Mouse (Mus musculus) hindlimb bud, embryonic 11.5 days (tissue): Measurements from ENCODE around the gene Cog4.
"Not testable (repeated sequence)": the region's sequence is repeated elsewhere in the genome, so short reads cannot be mapped to it uniquely, and the experiment has no call there.

Experiments used
- DNase-seq: peaks from one replicate; pipeline ENCODE4 v3.0.0-alpha.2; 2012; ENCODE audit warnings: low read depth, low spot score; ENCODE audit errors: extremely low spot score

Gene Cog4

DNA sequence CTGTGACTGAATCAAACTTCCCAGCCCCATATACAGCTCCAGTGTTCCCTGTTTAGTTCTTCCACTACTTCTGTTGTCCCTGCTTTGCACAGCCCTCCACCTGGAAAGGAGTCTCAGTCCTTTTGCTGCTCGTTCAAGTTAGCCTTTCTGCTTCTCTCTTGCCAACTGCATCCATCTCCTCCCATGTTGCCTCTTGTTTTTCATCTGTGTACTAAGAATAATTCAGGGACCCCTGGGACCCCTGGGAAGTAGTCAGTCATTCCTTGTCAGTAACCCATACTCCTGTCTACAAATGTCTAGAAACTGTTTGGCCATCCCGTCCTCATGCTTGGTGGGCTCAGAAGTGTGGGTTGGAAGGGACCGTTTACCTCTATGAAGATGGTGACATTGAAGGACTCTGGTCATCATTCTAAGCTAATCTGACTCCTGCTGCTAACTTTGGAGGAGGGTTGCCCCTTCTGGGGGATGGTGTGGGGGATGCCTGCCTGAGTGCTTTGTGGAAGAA lies 74.4 kb downstream of the Cog4 start:
- no peak for DNase-seq

DNA sequence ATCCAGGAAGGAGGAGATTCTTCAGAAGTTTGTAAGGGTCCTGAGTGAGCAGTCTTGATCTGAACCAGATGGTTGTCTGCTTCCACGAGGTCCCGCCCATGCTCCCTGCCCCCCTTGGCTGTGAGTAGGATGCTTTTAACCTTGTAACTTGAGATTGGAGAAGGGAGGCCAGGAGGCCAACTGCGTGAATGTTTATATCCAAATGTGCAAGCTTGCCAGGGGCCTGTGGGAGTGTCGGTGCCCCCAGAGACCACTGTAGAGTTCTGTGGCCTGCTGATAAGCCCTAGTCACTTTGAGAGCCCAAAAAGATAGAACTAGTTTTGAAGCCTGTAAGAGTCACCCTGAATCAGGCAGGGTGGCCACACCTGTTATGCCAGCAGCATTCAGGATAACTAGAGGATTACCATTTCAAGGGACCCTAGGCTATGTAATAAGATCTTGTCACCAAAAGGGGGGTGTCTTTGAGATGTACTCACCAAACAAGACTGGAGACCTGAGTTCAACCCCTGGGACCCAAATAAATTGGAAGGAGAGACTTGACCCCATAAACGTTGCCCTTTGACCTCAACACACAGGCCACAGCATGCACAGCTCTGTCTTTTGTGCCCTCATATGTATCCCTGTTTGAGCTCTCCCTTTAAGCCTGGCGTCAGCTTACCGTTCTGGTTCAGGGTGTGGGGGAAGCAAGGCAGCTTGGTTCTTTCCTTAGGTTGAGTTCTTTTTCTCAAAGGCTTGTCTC lies 75.3 kb downstream of the Cog4 start:
- DNase-seq = peak; percentile 63

DNA sequence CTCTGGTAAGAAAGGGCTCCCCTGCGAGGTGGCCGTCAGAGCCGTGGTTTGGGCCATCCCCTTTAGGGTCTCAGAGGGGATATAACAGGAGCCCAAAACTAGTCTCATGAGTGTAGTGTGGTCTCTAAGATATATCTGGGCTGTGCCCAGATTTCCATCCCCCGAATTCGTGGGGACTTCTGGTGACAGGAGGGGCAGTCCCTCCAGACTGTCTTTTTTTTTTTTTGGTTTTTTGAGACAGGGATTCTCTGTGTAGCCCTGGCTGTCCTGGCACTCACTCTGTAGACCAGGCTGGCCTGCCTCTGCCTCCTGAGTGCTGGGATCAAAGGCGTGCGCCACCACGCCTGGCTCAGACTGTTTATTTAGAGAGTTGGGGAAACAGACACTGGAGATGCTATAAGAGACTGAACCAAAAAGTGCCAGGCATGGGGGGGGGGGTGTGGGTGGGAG lies 79.3 kb downstream of the Cog4 start:
- no peak for DNase-seq

DNA sequence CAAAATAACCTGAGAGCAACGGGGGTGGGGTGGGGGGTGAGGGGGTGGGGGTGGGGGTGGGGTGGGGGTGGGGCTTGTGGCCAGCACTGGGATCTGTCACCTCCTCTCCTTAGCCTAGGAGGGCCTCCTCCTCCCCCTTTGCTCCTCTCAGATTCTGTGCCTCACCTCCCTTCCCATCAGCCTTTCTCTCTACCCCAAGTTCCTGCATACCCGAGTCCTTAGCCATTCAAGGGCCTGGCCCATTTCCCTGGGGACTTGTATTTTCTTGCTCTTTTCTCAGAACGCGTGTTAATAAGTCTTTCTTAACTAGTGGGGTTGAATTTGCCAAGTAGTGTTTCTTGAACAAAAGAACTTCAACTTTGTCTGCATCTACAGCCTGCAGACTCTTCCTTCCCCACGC lies 80.3 kb downstream of the Cog4 start:
- no peak for DNase-seq

DNA sequence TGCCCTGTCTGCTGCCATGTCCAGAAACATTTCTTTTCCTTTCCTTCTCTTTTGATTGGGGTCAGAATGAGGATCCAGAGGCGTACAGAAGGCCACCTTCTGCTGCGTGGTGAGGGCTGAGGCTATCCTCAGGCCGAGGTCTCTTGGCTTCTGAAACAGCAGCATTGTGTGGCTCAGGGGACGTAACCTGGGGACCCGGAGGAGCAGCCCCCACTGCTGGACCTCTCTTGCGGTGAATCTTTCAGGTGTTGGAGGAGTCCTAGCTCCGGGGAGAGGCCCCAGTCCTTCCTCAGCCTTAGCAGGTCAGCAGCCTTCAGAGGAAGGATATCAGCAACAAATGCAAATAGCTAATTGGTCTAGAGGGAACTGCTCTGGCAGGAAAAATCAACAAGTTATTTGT lies 82.0 kb downstream of the Cog4 start:
- DNase-seq = no peak

DNA sequence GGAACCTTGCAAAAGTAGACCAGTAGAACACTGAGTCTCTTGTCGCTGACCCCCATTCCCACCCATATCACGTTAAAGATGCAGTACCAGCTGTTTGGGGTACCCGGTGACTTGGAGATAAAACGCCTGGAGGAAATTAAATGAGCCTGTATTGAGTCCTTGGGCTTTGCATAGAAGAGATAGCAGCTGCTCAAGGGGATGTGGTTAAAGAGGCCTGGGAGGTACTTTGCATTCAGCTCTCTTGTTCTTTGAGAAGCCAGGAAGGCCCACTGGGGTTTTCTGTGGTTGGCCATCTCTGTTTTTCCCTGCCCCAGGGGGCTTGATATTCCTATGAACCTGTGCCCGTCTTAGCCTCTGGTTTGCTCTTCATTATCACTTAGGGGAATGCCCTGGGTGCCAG lies 82.7 kb downstream of the Cog4 start:
- DNase-seq = no peak

DNA sequence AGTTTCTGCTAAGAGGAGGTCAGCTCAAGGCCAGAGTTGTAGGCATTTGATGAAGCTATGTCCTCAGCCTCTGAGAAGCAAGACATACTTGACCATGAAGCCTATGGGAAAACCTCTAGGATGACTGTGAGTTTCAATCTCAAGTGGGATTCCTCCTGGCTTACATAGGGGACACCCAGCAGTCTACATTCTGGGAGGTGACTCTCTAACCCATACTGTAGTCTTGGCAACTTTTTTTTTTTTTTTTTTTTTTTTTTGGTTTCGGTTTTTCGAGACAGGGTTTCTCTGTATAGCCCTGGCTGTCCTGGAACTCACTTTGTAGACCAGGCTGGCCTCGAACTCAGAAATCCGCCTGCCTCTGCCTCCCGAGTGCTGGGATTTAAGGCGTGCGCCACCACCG lies 83.3 kb downstream of the Cog4 start:
- not testable (repeated sequence) for DNase-seq

DNA sequence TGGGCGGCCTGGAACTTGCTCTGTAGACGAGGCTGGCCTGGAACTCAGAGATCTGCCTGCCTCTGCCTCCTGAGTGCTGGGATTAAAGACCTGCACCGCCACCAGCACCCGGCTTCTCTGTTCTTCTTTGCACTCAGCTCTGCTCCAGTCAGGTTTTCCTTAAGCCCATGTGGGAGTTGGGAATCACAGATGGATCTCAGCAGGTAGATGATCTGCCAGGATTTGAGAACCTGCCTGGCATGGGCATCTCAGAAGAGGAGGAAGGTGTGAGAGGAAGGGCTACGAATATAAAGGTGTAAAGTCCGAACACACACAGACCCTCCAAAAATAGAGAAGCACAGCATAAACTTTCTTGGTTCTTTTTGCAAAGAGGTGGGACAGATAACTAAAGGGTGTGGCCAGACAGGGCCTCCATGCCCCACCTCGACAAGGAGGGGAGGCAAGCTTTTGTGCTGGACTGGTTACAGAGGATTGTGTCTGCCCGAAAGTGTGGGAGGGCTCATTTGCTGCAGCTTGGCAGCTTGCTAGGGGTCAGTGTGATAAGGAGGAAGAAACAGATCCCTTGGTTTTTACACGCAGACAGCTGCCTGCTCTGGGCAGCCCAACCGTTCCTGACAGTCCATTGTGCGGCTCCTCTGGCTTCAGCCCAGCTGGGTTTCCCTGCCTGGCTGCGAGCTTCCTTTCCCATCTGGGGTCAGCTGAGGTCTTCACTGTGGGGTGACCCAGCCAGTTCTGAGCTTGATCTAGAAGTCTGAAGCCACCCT lies 85.0 kb downstream of the Cog4 start:
- no peak for DNase-seq
